Mouse (Mus musculus) erythroid progenitor cell, adult 5-6 weeks (primary cell): ENCODE data around the gene Chst7. TPM values are rescaled to one million over a fixed set of nuclear protein-coding genes. Genes with fewer than 3 reads are reported as not detected.

Experiments
- ATAC-seq: replicated peaks from 2 replicates; pipeline ENCODE4 v1.8.0; 2016; ENCODE audit warnings: moderate number of reproducible peaks, mild to moderate bottlenecking, moderate TSS enrichment, inconsistent platforms; ENCODE audit not compliant: poor library complexity, low FRiP score, severe bottlenecking
- total RNA-seq, 2 experiments: library from RNA; stranded (forward) in 1 of 2; stranded (reverse) in 1 of 2; fragments of 150-400 nt in 1 of 2; fragments of 186-747, 209-891 nt in 1 of 2; gene quantifications; 2 replicates each; pipeline versions ENCODE4 v1.2.3 to v1.2.4; 2015 to 2017; ENCODE audit warnings: low replicate concordance in 2 of 2

Chst7 gene
- total RNA-seq (2015; ENCODE audit: low replicate concordance): not detected in 2 replicates
- not detected in 2 replicates for total RNA-seq (2017; ENCODE audit: low replicate concordance)

- ATAC-seq: no peak
Measured at GRCm38 (mm10) chrX:20059381-20059971, at the start of gene Chst7. Gene Chst7, plus strand, starts transcription at chrX:20059560.

- ATAC-seq: no peak
Measured at GRCm38 (mm10) chrX:20012211-20012610, 47.1 kb upstream of the Chst7 start.

GRCm38 (mm10) chrX:20020942-20021341 is 38.4 kb upstream of the Chst7 start:
- ATAC-seq: no peak

GRCm38 (mm10) chrX:20060096-20060768 is 872 bp downstream of the Chst7 start:
- no peak for ATAC-seq

- no peak for ATAC-seq
Measured at GRCm38 (mm10) chrX:20060769-20061315, 1.5 kb downstream of the Chst7 start.

GRCm38 (mm10) chrX:20061764-20062480 is 2.6 kb downstream of the Chst7 start:
- ATAC-seq: no peak

- no peak for ATAC-seq
Measured at GRCm38 (mm10) chrX:20066636-20067035, 7.3 kb downstream of the Chst7 start.

- ATAC-seq: no peak
Measured at GRCm38 (mm10) chrX:20070196-20070595, 10.8 kb downstream of the Chst7 start.

GRCm38 (mm10) chrX:20117717-20118116 is 58.4 kb downstream of the Chst7 start:
- ATAC-seq: no peak

GRCm38 (mm10) chrX:20125481-20125880 is 66.1 kb downstream of the Chst7 start:
- ATAC-seq: no peak

- no peak for ATAC-seq
Measured at GRCm38 (mm10) chrX:20128951-20129350, 69.6 kb downstream of the Chst7 start.

- no peak for ATAC-seq
Measured at GRCm38 (mm10) chrX:20129466-20129865, 70.1 kb downstream of the Chst7 start.

Other genes starting within 250 kb of the Chst7 start
- not detected in 2 replicates for gene Slc9a7, start 232.2 kb downstream of the Chst7 start, total RNA-seq (2015; ENCODE audit: low replicate concordance)
- gene Slc9a7, start 232.2 kb downstream of the Chst7 start, total RNA-seq (2017; ENCODE audit: low replicate concordance): 4.7 TPM in 1 of 2 replicates, not detected in the other